Mouse (Mus musculus) liver, embryonic 11.5 days (tissue): ENCODE data around the gene Dnajc25. TPM values are rescaled to one million over a fixed set of nuclear protein-coding genes. Genes with fewer than 3 reads are reported as not detected.

Source experiments
- polyA plus RNA-seq: library from polyadenylated mRNA; unstranded; fragments of >200 nt; fragmentation: Nextera tagmentation; extraction: Ambion mirVana; gene quantifications from 2 replicates; pipeline ENCODE4 v1.2.1, GENCODE M21; 2014

Dnajc25 gene
- polyA plus RNA-seq, 1 experiment from 2014 or later: 11.1 TPM

Other genes with a start within 250 kb of the Dnajc25 start
- not detected in 2 replicates for gene Olfr267, start 207.3 kb upstream of the Dnajc25 start, polyA plus RNA-seq
- 43.0 and 44.8 TPM in 2 replicates for gene Ecpas, start 82.3 kb upstream of the Dnajc25 start, polyA plus RNA-seq
- gene Zkscan16, start 51.4 kb upstream of the Dnajc25 start, polyA plus RNA-seq: 0.21 and 0.29 TPM in 2 replicates
- gene Ptgr1, start 7.9 kb upstream of the Dnajc25 start, polyA plus RNA-seq: 28.0 and 30.5 TPM in 2 replicates
- gene Gm20503, start 8.1 kb downstream of the Dnajc25 start, polyA plus RNA-seq: 8.1 and 11.5 TPM in 2 replicates
- gene Gng10, start 40.0 kb downstream of the Dnajc25 start, polyA plus RNA-seq: 67.6 and 78.9 TPM in 2 replicates
- not detected in 2 replicates for gene AI481877, start 143.9 kb downstream of the Dnajc25 start, polyA plus RNA-seq
- gene Ugcg, start 194.2 kb downstream of the Dnajc25 start, polyA plus RNA-seq: 25.9 and 26.1 TPM in 2 replicates